Mouse (Mus musculus): Measurements from ENCODE around the gene Slc39a11. TPM values are rescaled to one million over a fixed set of nuclear protein-coding genes. Genes with fewer than 3 reads are reported as not detected.

Slc39a11 gene
- polyA plus RNA-seq, 1 experiment, result 6.5 TPM

GRCm38 (mm10) chr11:113658319-113658718 lies 8.4 kb upstream of the Slc39a11 start:
- Histone ChIP-seq H3K4me3 (ENCODE audit: insufficient read depth, low read depth, low read length) (no peak overlapping the region), H3K4me1 (ENCODE audit: control insufficient read depth, insufficient read depth, insufficient read length, low read length) (no peaks in the 10 kb centered on the region), H3K27ac (replicated peaks; ENCODE audit: low read depth, low read length) (no peak overlapping the region)

- Histone ChIP-seq H3K27ac (replicated peaks; ENCODE audit: low read depth, low read length) (no peak overlapping the region), H3K4me1 (ENCODE audit: control insufficient read depth, insufficient read depth, insufficient read length, low read length) (no peaks in the 10 kb centered on the region), H3K4me3 (ENCODE audit: insufficient read depth, low read depth, low read length) (no peak overlapping the region)
These were observed 7.3 kb upstream of the Slc39a11 start for GRCm38 (mm10) chr11:113657221-113657620.

- no peak overlapping the region for H3K4me3 ChIP-seq (ENCODE audit: insufficient read depth, low read depth, low read length)
- no peaks in the 10 kb centered on the region for H3K4me1 ChIP-seq (ENCODE audit: control insufficient read depth, insufficient read depth, insufficient read length, low read length)
- no peak overlapping the region for H3K27ac ChIP-seq (replicated peaks; ENCODE audit: low read depth, low read length)
These were observed 6.6 kb upstream of the Slc39a11 start for GRCm38 (mm10) chr11:113656511-113656932.

- no peak overlapping the region for H3K27ac ChIP-seq (replicated peaks; ENCODE audit: low read depth, low read length)
- H3K4me1 ChIP-seq (ENCODE audit: control insufficient read depth, insufficient read depth, insufficient read length, low read length), result peaks cover 6% of the 10 kb centered on the region; the same call in 1 of the 2 replicates
- H3K4me3 ChIP-seq (ENCODE audit: insufficient read depth, low read depth, low read length), result no peak overlapping the region
These were observed 4.8 kb upstream of the Slc39a11 start for GRCm38 (mm10) chr11:113654561-113655270.

GRCm38 (mm10) chr11:113654105-113654504 lies 4.2 kb upstream of the Slc39a11 start:
- Histone ChIP-seq H3K27ac (replicated peaks; ENCODE audit: low read depth, low read length) (no peak overlapping the region), H3K4me1 (ENCODE audit: control insufficient read depth, insufficient read depth, insufficient read length, low read length) (peaks cover 6% of the 10 kb centered on the region; the same call in 1 of the 2 replicates), H3K4me3 (ENCODE audit: insufficient read depth, low read depth, low read length) (no peak overlapping the region)

GRCm38 (mm10) chr11:113652516-113652915 lies 2.6 kb upstream of the Slc39a11 start:
- no peak overlapping the region for H3K4me3 ChIP-seq (ENCODE audit: insufficient read depth, low read depth, low read length)
- peaks cover 6% of the 10 kb centered on the region; the same call in 1 of the 2 replicates for H3K4me1 ChIP-seq (ENCODE audit: control insufficient read depth, insufficient read depth, insufficient read length, low read length)
- H3K27ac ChIP-seq (replicated peaks; ENCODE audit: low read depth, low read length), result no peak overlapping the region

- Histone ChIP-seq H3K4me3 (ENCODE audit: insufficient read depth, low read depth, low read length) (no peak overlapping the region), H3K4me1 (ENCODE audit: control insufficient read depth, insufficient read depth, insufficient read length, low read length) (peaks cover 6% of the 10 kb centered on the region; the same call in 1 of the 2 replicates), H3K27ac (replicated peaks; ENCODE audit: low read depth, low read length) (no peak overlapping the region)
These were observed 2.0 kb upstream of the Slc39a11 start for GRCm38 (mm10) chr11:113651907-113652273.

GRCm38 (mm10) chr11:113651206-113651906 lies 1.5 kb upstream of the Slc39a11 start:
- no peak overlapping the region for H3K4me3 ChIP-seq (ENCODE audit: insufficient read depth, low read depth, low read length)
- peaks cover 6% of the 10 kb centered on the region; the same call in 1 of the 2 replicates for H3K4me1 ChIP-seq (ENCODE audit: control insufficient read depth, insufficient read depth, insufficient read length, low read length)
- peak overlapping the region; percentile 45 for H3K27ac ChIP-seq (replicated peaks; ENCODE audit: low read depth, low read length)

- Histone ChIP-seq H3K4me1 (ENCODE audit: control insufficient read depth, insufficient read depth, insufficient read length, low read length) (peaks cover 6% of the 10 kb centered on the region; the same call in 1 of the 2 replicates), H3K27ac (replicated peaks; ENCODE audit: low read depth, low read length) (peak within 1 kb of the TSS; percentile 95), H3K4me3 (ENCODE audit: insufficient read depth, low read depth, low read length) (peak within 1 kb of the TSS; percentile 99)
These were observed 1.1 kb downstream of the Slc39a11 start, which contains the start of gene Cog1 for GRCm38 (mm10) chr11:113648690-113649352. Gene Cog1, plus strand, starts transcription at chr11:113649169.

GRCm38 (mm10) chr11:113648152-113648551 lies 1.7 kb downstream of the Slc39a11 start:
- Histone ChIP-seq H3K4me1 (ENCODE audit: control insufficient read depth, insufficient read depth, insufficient read length, low read length) (peaks cover 6% of the 10 kb centered on the region; the same call in 1 of the 2 replicates), H3K27ac (replicated peaks; ENCODE audit: low read depth, low read length) (no peak overlapping the region), H3K4me3 (ENCODE audit: insufficient read depth, low read depth, low read length) (no peak overlapping the region)

GRCm38 (mm10) chr11:113645181-113645580 lies 4.7 kb downstream of the Slc39a11 start:
- Histone ChIP-seq H3K4me1 (ENCODE audit: control insufficient read depth, insufficient read depth, insufficient read length, low read length) (no peaks in the 10 kb centered on the region), H3K27ac (replicated peaks; ENCODE audit: low read depth, low read length) (no peak overlapping the region), H3K4me3 (ENCODE audit: insufficient read depth, low read depth, low read length) (no peak overlapping the region)

GRCm38 (mm10) chr11:113638680-113639079 lies 11.2 kb downstream of the Slc39a11 start:
- H3K4me1 ChIP-seq (ENCODE audit: control insufficient read depth, insufficient read depth, insufficient read length, low read length), result no peaks in the 10 kb centered on the region; the same call in 1 of the 2 replicates
- no peak overlapping the region for H3K27ac ChIP-seq (replicated peaks; ENCODE audit: low read depth, low read length)
- no peak overlapping the region for H3K4me3 ChIP-seq (ENCODE audit: insufficient read depth, low read depth, low read length)

GRCm38 (mm10) chr11:113634699-113635121 lies 15.2 kb downstream of the Slc39a11 start:
- Histone ChIP-seq H3K4me3 (ENCODE audit: insufficient read depth, low read depth, low read length) (no peak overlapping the region), H3K27ac (replicated peaks; ENCODE audit: low read depth, low read length) (no peak overlapping the region), H3K4me1 (ENCODE audit: control insufficient read depth, insufficient read depth, insufficient read length, low read length) (no peaks in the 10 kb centered on the region; the same call in 1 of the 2 replicates)

GRCm38 (mm10) chr11:113633398-113633797 lies 16.5 kb downstream of the Slc39a11 start:
- H3K4me3 ChIP-seq (ENCODE audit: insufficient read depth, low read depth, low read length), result no peak overlapping the region
- no peaks in the 10 kb centered on the region; the same call in 1 of the 2 replicates for H3K4me1 ChIP-seq (ENCODE audit: control insufficient read depth, insufficient read depth, insufficient read length, low read length)
- H3K27ac ChIP-seq (replicated peaks; ENCODE audit: low read depth, low read length), result no peak overlapping the region

- H3K27ac ChIP-seq (replicated peaks; ENCODE audit: low read depth, low read length), result no peak overlapping the region
- H3K4me1 ChIP-seq (ENCODE audit: control insufficient read depth, insufficient read depth, insufficient read length, low read length), result no peaks in the 10 kb centered on the region; the same call in 1 of the 2 replicates
- no peak overlapping the region for H3K4me3 ChIP-seq (ENCODE audit: insufficient read depth, low read depth, low read length)
These were observed 17.6 kb downstream of the Slc39a11 start for GRCm38 (mm10) chr11:113632303-113632702.

Data from brown adipose tissue, adult 24 weeks (tissue).